Comparison of ENCODE assay signal across 24 mouse cellular contexts in the genomic region with DNA sequence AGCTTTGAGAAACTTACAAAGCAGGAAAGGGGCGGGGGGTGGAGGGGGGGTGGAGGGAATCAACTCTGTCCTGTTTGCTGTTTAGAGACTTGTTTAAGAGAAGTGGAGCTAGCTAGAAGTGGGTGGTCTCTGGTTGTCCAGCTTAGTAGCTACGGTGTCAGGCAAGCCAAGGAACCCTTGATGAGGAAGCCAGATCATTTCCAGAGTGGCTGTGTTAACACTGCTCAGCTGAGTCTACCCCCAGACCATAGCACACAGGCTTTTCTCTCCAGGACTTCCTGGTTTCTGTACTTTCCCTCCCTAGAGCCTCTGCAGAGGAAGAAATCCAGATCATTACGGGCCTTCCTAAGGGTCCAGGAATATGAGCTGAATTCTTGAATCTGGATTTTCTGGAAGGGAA. TPM values are rescaled to one million over a fixed set of nuclear protein-coding genes. Genes with fewer than 3 reads are reported as not detected.
DNase-seq lines count a peak whose midpoint lies in the region; ATAC-seq and TF ChIP-seq lines count a peak whose summit lies in the region.
"Had no signal": no experiment of that assay in that cellular context is flagged by ENCODE, and none has a peak within 500 bp of the region (broad histone marks: within the 10 kb centered on the region; RNA-seq: fewer than 3 reads in every experiment).

No protein-coding gene starts in this region.

- ATAC-seq in heart, embryonic 16.5 days (replicated peaks; ENCODE audit: extremely low read depth, insufficient read depth, low FRiP score): peak; percentile 33; the same call in 1 of the 2 replicates
- no peak for ATAC-seq in limb, embryonic 15.5 days (ENCODE audit: insufficient number of reproducible peaks, low FRiP score, low TSS enrichment, low read depth)
- ATAC-seq: activated CD4-positive, CD25-positive, alpha-beta regulatory T cell, adult 4 months had no signal

- peak overlapping the region; percentile 17; the same call in 1 of the 2 replicates for H3K27ac ChIP-seq in heart, embryonic 10.5 days
- peak overlapping the region; percentile 62 for H3K27ac ChIP-seq in heart, embryonic 16.5 days (ENCODE audit: low read length)
- peak overlapping the region; percentile 33; the same call in 1 of the 2 replicates for H3K27ac ChIP-seq in bone marrow macrophage, adult 2 months (ENCODE audit: insufficient read depth, low read depth, low read length)
- peak overlapping the region; percentile 65 for H3K27ac ChIP-seq in limb, embryonic 15.5 days
- H3K27ac ChIP-seq: hindbrain, embryonic 15.5 days; liver, embryonic 13.5 days; midbrain, embryonic 12.5 days; neural tube, embryonic 15.5 days had no signal

- TF ChIP-seq CTCF in bone marrow macrophage, adult 2 months (IDR thresholded peaks at IDR 0.05; ENCODE audit: low read depth, low read length): no peak

- H3K27me3 ChIP-seq in heart, embryonic 10.5 days (ENCODE audit: insufficient read depth, poor library complexity, severe bottlenecking): no peaks in the 10 kb centered on the region
- H3K27me3 ChIP-seq in heart, embryonic 16.5 days (ENCODE audit: control insufficient read depth, insufficient read depth, low read length): no peaks in the 10 kb centered on the region
- no peaks in the 10 kb centered on the region for H3K27me3 ChIP-seq in limb, embryonic 15.5 days
- H3K27me3 ChIP-seq: hindbrain, embryonic 15.5 days; liver, embryonic 13.5 days; midbrain, embryonic 12.5 days; neural tube, embryonic 15.5 days had no signal

- peaks cover 12% of the 10 kb centered on the region for H3K4me1 ChIP-seq in heart, embryonic 10.5 days
- no peaks in the 10 kb centered on the region; the same call in 1 of the 2 replicates for H3K4me1 ChIP-seq in heart, embryonic 16.5 days (ENCODE audit: control insufficient read depth, insufficient read depth, low read length)
- H3K4me1 ChIP-seq in bone marrow macrophage, adult 2 months (ENCODE audit: control insufficient read depth, insufficient read depth, low read length): peaks cover 28% of the 10 kb centered on the region
- H3K4me1 ChIP-seq in limb, embryonic 15.5 days: peaks cover 12% of the 10 kb centered on the region; the same call in 1 of the 2 replicates
- H3K4me1 ChIP-seq: hindbrain, embryonic 15.5 days; liver, embryonic 13.5 days; midbrain, embryonic 12.5 days; neural tube, embryonic 15.5 days had no signal

- no peak for TF ChIP-seq POLR2A in bone marrow macrophage, adult 2 months (IDR thresholded peaks at IDR 0.05; ENCODE audit: borderline replicate concordance, low read depth, low read length)

- no peak overlapping the region for H3K4me2 ChIP-seq in heart, embryonic 16.5 days (ENCODE audit: low read depth, low read length)
- H3K4me2 ChIP-seq in limb, embryonic 15.5 days: no peak overlapping the region
- H3K4me2 ChIP-seq: hindbrain, embryonic 15.5 days; liver, embryonic 13.5 days; lung, embryonic 14.5 days; midbrain, embryonic 12.5 days; neural tube, embryonic 15.5 days had no signal

- DNase-seq in heart, embryonic 10.5 days (ENCODE audit: low spot score): no peak
- no peak for DNase-seq in heart, postnatal 4 days
- DNase-seq in heart, adult 8-10 months (ENCODE audit: low spot score): no peak
- DNase-seq in embryo, embryonic 9.5 days (ENCODE audit: extremely low spot score): no peak
- no peak for DNase-seq in yolk sac, embryonic 10.5 days (ENCODE audit: low spot score)
- DNase-seq: adrenal gland, postnatal 10 days; cerebellum, adult 8-10 months; gastrocnemius, postnatal 36 days; kidney, adult 9 months; kidney, postnatal 36 days; layer of hippocampus, postnatal 36 days; liver, embryonic 13.5 days; lung, embryonic 14.5 days; right cerebral cortex, adult 18-20 months; right cerebral cortex, postnatal 4 days; thymus, adult 18-20 months; thymus, postnatal 36 days had no signal

- H3K9ac ChIP-seq in heart, embryonic 16.5 days (ENCODE audit: low read length): no peak overlapping the region
- no peak overlapping the region for H3K9ac ChIP-seq in limb, embryonic 15.5 days
- H3K9ac ChIP-seq: hindbrain, embryonic 15.5 days; liver, embryonic 13.5 days; lung, embryonic 14.5 days; midbrain, embryonic 12.5 days; neural tube, embryonic 15.5 days had no signal

- no peaks in the 10 kb centered on the region for H3K9me3 ChIP-seq in heart, embryonic 10.5 days
- H3K9me3 ChIP-seq in heart, embryonic 16.5 days (replicated peaks; ENCODE audit: control insufficient read depth, low read length): no peaks in the 10 kb centered on the region
- no peaks in the 10 kb centered on the region for H3K9me3 ChIP-seq in limb, embryonic 15.5 days
- H3K9me3 ChIP-seq: hindbrain, embryonic 15.5 days; liver, embryonic 13.5 days; midbrain, embryonic 12.5 days; neural tube, embryonic 15.5 days had no signal

- 48% methylated on average over 3 of the region's 3 CpGs for WGBS in heart, embryonic 10.5 days
- WGBS in heart, embryonic 16.5 days: 47% methylated on average over 3 of the region's 3 CpGs
- whole genome bisulfite sequencing in limb, embryonic 15.5 days: 35% methylated on average over 3 of the region's 3 CpGs

- no peak overlapping the region for H3K4me3 ChIP-seq in heart, embryonic 10.5 days
- no peak overlapping the region for H3K4me3 ChIP-seq in heart, embryonic 16.5 days (ENCODE audit: low read length)
- H3K4me3 ChIP-seq in bone marrow macrophage, adult 2 months (ENCODE audit: insufficient read depth, low read length): no peak overlapping the region
- no peak overlapping the region for H3K4me3 ChIP-seq in limb, embryonic 15.5 days
- H3K4me3 ChIP-seq: hindbrain, embryonic 15.5 days; liver, embryonic 13.5 days; midbrain, embryonic 12.5 days; neural tube, embryonic 15.5 days had no signal

- H3K36me3 ChIP-seq in heart, embryonic 10.5 days: 0 out of 2 replicates have a peak, but pooled peaks cover 3% of the 10 kb centered on the region
- H3K36me3 ChIP-seq in heart, embryonic 16.5 days (ENCODE audit: control insufficient read depth, insufficient read depth): peaks cover 3% of the 10 kb centered on the region; the same call in 1 of the 2 replicates
- peaks cover 13% of the 10 kb centered on the region for H3K36me3 ChIP-seq in limb, embryonic 15.5 days
- H3K36me3 ChIP-seq: hindbrain, embryonic 15.5 days; liver, embryonic 13.5 days had no signal

RNA-seq across cellular contexts. Expression of a gene that starts 11.8 kb away (rescaled TPM):
- polyA plus RNA-seq in heart, embryonic 10.5 days (2016; fragmentation: Nextera tagmentation; extraction: Ambion mirVana): 19.9 and 22.9 TPM in 2 replicates
- 10 to 100 TPM; 25.1 to 25.4 TPM for total RNA-seq in heart, postnatal 4 days (2021)
- 14.7 and 15.0 TPM in 2 replicates for polyA plus RNA-seq in heart, embryonic 16.5 days (2015; fragmentation: Nextera tagmentation; extraction: Ambion mirVana)
- 10 to 100 TPM; 11.1 to 14.3 (median 13.3) TPM for total RNA-seq in heart, adult 8-10 months (2022)
- polyA plus RNA-seq in bone marrow macrophage, adult 2 months (2012; ENCODE audit: insufficient read depth, insufficient read length, missing spikeins): 20.2 and 24.1 TPM in 2 replicates
- 18.1 and 20.3 TPM in 2 replicates for polyA plus RNA-seq in limb, embryonic 15.5 days (2015; fragmentation: Nextera tagmentation; extraction: Ambion mirVana)

RNA-seq across cellular contexts. Expression of a gene that starts 26.6 kb away (rescaled TPM):
- polyA plus RNA-seq in heart, embryonic 10.5 days (2016; fragmentation: Nextera tagmentation; extraction: Ambion mirVana): 0.40 TPM in 1 of 2 replicates, not detected in the other
- under 1 TPM; 0.18 to 0.31 TPM for total RNA-seq in heart, postnatal 4 days (2021)
- polyA plus RNA-seq in heart, embryonic 16.5 days (2015; fragmentation: Nextera tagmentation; extraction: Ambion mirVana): 0.07 and 0.35 TPM in 2 replicates
- total RNA-seq in heart, adult 8-10 months (2022): under 1 TPM; 0.25 to 0.92 (median 0.43) TPM
- polyA plus RNA-seq in bone marrow macrophage, adult 2 months (2012; ENCODE audit: insufficient read depth, insufficient read length, missing spikeins): 50.6 and 52.3 TPM in 2 replicates
- polyA plus RNA-seq in limb, embryonic 15.5 days (2015; fragmentation: Nextera tagmentation; extraction: Ambion mirVana): 0.14 and 0.56 TPM in 2 replicates
- polyA plus RNA-seq: activated CD4-positive, CD25-positive, alpha-beta regulatory T cell, adult 4 months had no signal

RNA-seq across cellular contexts. Expression of a gene that starts 42.5 kb away (rescaled TPM):
- 5.2 and 5.9 TPM in 2 replicates for polyA plus RNA-seq in heart, embryonic 10.5 days (2016; fragmentation: Nextera tagmentation; extraction: Ambion mirVana)
- total RNA-seq in heart, postnatal 4 days (2021): 1 to 10 TPM; 6.1 to 6.2 TPM
- polyA plus RNA-seq in heart, embryonic 16.5 days (2015; fragmentation: Nextera tagmentation; extraction: Ambion mirVana): 6.1 and 7.0 TPM in 2 replicates
- 1 to 10 TPM; 3.4 to 5.3 (median 4.2) TPM for total RNA-seq in heart, adult 8-10 months (2022)
- 2.1 and 2.3 TPM in 2 replicates for polyA plus RNA-seq in bone marrow macrophage, adult 2 months (2012; ENCODE audit: insufficient read depth, insufficient read length, missing spikeins)
- polyA plus RNA-seq in limb, embryonic 15.5 days (2015; fragmentation: Nextera tagmentation; extraction: Ambion mirVana): 9.3 and 9.8 TPM in 2 replicates

Comparison
In these comparisons a context has a peak if more than half of its experiments do, and no peak if none do; other contexts are left out.
1. RNA of a gene that starts 26.6 kb away (polyA plus RNA-seq): 50.6 to 52.3 TPM in bone marrow macrophage, adult 2 months; 0.40 TPM in heart, embryonic 10.5 days, 0.07 to 0.35 TPM in heart, embryonic 16.5 days and 0.14 to 0.56 TPM in limb, embryonic 15.5 days; every median in the first group is over 10 times any median in the second.
2. Peak in every context shown above with its lines, with median percentiles within 50 percentile points of each other: H3K27ac ChIP-seq.